Mouse (Mus musculus) left cerebral cortex, adult 9 months (tissue): ENCODE results near the gene Sgo1.
A peak's percentile ranks its signal among the peaks of the same experiment; 100 is the strongest.
"Not testable (repeated sequence)": the region's sequence is repeated elsewhere in the genome, so short reads cannot be mapped to it uniquely, and the experiment has no call there.

Experiments
- DNase-seq, 2 experiments: peaks; one replicate each; pipeline ENCODE4 v3.0.0; 2022; ENCODE audit warnings: low spot score in 2 of 2

The Sgo1 gene

DNA sequence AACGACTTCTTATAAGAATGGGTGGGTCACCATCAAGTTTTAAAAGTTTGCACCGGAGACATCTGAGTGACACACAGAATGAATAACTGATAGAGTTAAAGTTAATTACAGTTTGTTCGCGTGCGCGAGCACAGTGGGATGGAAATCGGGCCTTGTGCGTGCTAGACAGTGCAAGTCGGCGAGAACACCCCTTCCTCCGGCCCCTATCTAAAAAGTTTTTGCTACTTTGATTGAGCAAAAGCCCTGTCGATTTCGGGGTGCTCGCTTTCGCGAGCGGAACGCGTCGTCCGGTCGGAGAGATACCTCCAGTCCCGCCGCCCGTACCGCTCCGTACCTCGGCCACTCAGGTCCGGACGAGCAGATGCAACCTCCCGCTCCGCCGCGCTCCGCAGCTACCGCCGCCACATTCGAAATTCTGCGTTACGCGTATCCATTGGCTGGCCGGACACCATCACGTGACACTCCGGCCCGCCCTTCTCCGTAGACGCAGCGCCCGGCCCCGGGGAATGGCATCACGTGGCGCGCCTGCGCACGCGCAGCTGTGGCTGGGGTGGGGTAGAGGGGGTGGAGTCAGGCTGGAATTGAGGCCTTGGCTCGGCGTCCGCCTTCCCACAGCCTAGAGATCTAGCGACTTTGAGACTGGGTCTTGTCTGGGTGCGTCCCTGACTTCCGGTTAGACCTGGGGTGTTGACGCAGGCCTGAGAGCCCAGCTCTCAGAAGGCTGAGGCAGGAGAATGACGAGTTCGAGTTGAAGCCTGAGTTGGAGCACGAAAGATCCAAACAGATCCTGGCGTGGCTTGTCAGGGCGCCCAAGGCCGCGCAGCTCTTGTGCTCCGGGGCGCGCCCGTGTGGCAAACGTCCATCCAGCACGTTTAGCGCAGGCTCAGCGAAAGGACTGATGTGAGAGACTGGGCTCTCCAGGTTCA, at the start of gene Sgo1:
Gene Sgo1, minus strand, starts transcription at position 457 of the 926 bp plus-strand sequence.
- DNase-seq = peak; percentile 85 to 96

DNA sequence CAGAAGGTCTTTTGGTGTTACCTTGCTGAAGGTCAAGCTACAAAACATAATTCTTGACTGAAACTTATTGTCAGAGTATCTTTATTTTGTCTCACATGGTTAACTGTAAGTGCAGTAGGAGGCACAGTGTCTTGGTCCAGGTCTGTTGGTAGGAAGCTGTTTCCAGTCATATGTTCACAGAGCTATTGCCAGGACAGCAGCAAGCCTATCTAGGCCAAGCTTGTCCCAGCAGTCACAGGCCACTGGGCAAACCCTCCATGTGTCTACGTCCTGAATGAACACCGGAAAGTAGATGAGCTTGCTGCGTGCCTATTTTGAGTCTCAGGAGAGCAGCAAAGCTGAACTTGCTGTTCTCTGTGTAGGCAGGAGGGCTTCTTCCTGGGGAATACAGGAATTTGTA, 29.8 kb upstream of the Sgo1 start:
- not testable (repeated sequence) for DNase-seq

DNA sequence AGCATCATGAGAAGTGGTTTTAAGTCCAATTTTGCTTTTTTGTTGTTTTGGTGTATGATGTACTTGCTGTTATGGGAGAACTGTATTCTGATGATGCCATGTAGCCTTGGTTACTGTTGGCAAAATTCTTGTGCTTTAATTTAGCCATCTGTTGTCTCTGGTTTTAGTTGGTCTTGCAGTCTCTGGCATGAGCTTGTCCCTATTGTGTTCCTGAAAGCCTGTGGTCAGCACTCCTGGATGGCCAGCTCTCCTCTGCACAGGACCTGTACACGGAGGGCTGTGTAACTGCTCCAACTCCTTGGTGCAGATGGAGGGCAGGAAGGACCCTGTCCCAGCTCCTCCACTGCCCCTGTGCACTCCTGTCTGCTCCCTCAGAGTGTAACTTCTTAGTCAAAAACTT, 29.3 kb upstream of the Sgo1 start:
- DNase-seq = no peak

DNA sequence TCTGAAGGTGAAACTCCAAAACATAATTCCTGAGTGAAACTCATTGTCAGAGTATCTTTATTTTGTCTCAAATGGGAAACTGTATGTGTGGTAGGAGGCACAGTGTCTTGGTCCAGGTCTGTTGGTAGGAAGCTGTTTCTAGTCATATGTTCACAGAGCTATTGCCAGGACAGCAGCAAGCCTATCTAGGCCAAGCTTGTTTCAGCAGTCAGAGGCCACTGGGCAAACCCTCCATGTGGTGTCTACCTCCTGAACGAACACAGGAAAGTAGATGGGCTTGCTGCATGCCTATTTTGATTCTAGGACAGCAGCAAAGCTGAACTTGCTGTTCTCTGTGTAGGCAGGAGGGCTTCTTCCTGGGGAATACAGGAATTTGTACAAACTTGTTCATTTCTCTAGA, 26.0 kb upstream of the Sgo1 start:
- not testable (repeated sequence) for DNase-seq

DNA sequence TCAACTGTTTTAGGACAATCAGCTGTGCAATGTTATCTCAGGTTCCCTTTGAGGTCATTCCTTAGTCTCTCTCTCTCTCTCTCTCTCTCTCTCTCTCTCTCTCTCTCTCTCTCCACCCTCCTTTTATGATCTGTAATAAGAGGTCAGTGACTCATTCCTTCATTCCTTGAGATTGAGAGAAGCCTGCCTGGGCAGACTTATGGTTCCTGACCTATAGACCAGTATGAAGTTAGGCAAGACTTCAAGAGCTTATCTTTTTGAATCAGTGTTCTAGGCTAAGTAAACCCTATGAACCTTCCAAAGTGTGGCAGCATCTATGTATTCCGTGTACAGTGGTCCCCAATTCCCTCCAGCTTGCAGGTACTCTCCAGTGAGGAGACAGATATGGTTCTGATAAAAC, 25.3 kb upstream of the Sgo1 start:
- DNase-seq = no peak

DNA sequence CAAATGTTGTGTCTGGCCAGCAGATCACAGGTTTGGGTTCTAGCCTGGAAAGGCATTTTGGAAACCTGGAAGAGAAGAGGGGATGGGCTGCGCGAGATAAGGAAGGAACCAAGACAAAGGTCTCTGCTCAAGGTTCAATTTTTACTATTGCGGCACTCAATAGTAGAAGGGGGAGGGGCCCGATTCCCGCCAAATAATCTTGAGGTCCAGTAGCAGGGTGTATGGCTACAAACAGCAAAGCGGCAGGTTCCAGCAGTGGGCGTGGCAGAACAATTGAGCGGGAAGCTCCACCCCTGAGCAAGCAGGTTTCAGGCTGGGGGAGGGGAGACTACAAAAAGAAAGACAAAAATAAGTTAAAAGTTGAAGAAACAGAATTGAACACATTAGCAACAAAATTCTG, 8.4 kb upstream of the Sgo1 start:
- not testable (repeated sequence) for DNase-seq

DNA sequence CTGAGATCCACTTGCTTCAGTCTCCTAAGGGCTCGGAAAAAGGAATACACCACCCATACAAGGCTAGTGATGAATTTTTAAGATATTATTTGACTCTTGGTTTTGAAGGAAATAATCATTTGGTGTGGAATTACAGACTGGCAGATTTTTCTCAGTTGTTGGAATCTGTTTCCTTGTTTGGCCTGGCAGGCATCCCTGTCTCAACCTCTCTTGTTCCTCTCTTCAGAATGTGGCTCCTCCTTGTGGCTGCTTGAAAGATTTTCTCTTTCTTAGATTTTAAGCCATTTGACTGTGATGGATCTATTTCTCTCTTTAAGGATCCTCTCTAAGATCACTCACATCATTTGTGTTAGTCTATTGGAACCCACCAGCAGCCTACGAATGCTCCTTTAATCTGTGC, 4.9 kb upstream of the Sgo1 start:
- peak in 1 of 2 experiments; percentile 10 for DNase-seq

DNA sequence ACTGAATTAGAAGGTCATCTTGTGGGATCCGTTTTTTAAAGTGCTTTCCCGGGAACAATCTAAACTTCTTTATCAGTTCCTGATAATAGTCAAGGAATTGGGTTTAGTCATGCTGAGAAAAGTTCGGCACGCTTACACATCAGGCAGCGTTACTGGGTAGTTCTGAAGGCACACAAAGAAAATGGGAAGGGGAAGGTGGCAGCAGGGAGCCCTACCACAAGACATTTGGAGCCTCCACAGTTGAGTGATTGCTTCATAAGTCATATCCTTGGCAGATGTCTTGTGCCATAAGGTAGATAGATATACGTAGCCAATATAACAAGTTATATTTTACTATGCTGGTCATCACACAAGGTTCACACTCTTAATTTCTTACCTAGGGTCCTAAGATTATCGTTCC, 813 bp upstream of the Sgo1 start:
- no peak for DNase-seq

DNA sequence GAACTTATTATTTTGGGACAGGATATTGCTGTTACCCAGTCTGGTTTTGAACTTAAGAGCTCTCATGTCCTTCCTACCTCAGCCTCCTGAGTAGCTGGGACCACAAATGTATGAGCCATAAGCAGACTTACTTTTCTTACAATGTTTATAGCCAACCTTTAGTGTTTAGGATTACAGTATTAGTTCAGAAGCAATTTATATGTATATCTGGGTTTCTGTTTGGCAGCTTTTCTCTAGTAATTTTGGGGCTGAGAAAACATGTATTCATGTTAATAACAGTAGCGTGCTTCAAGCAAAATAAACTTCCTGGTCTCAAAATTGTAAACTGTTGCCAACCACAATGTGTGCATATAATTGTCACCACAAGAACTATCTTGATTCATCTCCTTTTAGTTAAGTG, 812 bp downstream of the Sgo1 start:
- no peak for DNase-seq

DNA sequence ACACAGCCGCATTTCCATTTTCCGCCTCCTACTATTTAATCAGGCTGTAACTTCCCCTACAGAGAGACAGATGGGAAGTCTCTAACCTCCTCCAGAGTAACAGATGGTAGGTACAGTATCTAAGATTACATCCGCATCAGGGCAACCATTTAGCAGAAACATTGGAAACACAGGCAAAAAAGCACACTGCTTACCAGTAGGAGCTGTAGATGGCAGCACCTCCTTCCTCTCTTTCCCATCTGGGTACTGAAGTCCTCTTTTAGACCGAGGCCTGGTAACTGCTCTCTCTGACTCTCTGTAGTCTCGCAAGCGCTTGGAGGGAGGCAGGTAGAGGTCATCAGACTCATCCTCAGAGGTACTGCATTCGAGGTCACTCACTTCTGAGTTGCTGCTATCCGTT, 10.4 kb downstream of the Sgo1 start:
- peak; percentile 36 to 74 for DNase-seq

DNA sequence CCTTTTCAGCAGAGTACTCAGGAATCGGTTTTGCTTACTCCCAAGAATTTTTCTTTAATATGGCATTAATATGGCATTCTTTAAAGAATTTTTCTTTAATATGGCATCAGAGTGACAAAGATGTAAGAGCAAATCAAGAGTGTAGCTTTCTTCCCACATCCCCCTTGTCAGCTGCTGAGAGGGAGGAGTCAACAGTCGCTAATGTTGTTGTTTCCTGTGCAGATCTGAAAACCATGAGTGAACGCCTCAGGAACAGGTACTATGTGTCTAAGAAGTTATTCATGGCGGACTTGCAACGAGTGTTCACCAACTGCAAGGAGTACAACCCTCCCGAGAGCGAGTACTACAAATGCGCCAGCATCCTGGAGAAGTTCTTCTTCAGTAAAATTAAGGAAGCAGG, 18.7 kb downstream of the Sgo1 start:
- no peak for DNase-seq

DNA sequence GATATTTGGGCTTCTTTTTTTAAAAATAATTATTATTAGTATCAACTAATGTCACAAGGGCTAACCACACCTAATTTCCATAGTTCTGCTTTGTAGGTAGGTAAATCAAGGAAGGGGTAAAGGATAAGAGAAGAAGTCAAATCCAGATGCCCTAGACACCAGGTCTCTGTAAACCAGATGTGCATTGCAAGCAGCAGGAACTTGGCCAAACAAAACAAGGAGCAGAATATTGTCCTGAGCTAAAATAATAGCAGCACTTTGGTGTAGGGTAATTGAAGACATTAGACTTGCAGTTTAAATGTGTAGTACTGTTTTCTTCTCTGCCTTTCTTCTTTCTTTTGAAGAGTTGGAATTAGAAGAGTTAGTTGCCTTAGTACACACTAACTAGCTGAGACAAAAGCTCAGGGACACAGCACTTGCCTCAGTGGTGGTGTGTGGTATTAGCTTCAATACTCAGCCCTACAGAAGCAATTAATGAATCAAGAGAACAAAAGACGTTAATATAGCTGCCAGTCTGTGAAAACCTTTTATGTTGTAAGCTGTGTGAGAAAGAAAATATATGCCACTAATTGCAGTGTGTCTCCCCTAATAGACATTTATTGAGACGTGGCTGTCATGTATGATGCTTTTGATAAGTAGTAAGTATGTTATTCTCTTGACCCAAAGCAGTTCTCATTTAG, 24.3 kb downstream of the Sgo1 start:
- no peak for DNase-seq

DNA sequence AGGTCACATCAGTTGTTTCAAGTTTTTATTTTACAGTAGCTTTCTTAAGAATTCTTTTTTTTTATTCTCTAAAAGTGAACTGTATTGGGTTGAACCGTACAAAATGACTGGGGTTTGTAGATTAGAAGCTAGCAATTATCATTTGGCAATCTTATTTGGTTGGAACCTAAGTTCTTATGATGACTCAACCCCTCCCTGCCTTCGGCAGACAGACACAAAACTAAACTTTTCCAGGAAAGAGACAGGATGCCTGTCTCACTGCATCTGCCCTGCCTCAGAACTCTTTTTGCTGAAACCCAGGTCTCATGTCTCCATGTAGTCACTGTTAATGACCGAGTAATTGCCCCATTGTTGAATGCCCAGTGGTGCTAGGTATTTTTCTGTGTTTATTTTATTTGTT, 24.9 kb downstream of the Sgo1 start:
- no peak for DNase-seq

DNA sequence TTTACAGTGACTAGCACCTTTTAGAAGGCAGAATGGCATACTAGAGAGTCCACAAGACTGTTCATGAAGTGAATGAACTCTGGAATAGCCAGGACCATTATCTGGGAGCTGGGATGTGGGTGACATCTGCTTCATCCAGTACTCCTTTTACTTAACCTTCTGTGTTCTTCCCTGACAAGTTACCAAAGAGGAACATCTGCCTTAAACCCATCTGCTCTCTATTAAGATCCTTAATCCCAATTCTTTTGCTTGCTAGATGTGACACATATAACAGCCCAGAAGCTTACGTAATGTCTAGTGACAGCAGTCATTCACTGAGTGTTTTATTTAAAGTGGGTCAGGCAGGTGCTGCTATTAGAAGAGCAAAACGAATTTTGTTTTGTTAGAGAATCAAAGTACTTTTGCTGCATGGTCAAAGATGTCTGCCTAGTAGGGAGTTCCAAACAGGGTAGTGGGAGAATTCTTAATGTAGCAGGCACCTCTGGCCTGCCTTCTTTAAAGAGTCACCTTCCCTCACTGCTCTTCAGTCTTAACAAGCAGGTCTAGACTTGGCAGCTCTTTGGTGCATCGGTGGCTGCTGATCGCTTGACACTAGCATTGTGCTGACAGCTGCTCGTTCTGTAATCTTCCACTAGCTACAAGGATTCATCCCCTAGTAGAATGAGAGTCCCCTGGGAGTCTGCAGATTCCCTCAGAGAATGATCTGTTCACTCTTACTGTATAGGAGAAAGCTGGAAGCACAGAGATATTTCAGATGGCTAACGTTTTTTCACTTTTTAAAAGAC, 27.9 kb downstream of the Sgo1 start:
- no peak for DNase-seq

DNA sequence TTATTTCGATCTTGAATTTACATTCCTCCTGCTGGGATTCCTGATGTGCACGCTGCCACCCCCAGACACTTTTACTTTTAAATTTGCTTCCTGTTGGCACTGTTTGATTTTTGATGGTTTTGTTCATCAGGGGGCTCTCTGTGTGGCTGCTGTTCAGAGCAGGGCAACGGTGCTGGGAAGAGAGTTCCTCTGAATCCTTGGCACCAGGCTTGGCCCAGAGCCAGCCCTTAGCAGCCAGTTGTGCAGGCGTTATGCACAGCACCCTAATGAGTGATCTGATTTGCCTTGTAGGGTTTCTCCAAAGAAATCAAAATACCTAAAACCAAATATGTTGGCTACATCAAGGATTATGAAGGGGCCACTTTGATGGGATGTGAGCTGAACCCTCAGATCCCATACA, 29.4 kb downstream of the Sgo1 start:
- DNase-seq = peak in 1 of 2 experiments; percentile 19

DNA sequence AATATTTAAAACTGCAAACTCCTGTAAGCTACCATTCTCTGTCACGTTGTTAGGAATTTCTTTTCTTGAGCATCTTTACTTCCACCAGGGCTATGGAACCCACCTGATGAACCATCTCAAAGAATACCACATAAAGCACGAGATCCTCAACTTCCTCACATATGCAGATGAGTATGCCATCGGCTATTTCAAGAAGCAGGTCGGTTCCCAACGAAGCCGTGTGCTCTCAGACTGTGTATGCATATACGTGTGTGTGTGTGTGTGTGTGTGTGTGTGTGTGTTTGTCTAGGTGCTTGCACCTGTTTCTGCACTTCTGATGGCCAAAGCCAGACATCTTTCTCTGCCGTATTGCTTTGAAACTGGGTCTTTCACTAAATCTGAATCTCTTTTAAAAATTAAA, 29.9 kb downstream of the Sgo1 start:
- no peak for DNase-seq

DNA sequence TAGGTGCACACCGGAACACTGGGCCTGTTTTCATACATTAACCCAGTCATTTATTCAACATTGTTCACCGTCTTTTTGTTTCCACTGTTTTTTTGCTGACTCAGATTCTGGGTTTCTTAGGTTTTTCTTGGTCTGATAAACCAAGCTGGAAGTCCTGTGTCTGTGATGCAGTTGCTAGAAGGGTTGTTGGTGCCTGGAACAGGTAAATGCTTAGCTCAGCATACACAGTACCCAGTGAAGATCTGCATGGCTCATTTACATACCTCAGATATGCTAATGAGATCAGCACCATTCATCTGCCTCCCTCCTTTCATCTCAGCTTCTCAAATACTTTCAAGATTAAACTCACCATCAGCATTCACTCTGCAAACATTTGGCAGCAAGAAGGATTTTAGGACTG, 30.5 kb downstream of the Sgo1 start:
- no peak for DNase-seq

DNA sequence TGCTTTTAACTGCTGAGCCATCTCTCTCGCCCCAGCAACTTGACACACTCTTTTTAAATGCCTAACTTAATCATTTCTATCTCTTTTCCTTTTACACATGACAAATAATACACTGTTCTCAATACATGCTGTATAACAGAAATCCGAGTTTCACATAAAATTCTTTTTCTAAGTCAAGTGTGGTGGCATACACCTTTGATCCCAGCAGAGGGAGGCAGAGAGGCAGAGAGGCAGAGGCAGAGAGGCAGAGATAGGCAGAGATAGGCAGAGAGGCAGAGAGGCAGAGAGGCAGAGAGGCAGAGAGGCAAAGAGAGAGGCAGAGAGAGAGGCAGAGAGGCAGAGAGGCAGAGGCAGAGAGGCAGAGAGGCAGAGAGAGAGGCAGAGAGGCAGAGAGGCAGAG, 31.7 kb downstream of the Sgo1 start:
- not testable (repeated sequence) for DNase-seq

DNA sequence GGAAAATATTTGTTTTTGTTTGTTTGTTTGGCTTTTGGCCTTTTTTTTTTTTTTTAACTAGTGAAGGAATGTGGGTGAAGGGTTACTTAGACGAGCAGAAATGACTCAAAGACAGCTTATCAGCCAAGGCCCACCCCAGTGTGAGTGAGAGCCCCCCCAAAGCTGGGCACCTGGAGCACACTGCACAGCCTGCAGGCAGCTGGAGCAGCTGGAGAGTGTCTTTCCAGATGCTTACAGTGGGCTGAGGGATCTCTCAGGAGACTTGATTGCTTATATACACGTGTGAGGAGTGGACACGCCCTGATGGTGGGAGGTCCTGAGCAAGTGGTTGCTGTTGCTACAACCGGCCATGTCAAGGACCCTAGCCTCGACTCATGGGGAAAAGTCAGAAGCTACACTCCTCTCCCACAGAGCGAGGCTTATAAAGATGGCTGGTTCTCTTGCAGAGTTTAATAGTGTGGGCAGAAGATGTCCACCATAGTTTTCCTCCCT, 32.7 kb downstream of the Sgo1 start:
- no peak for DNase-seq

DNA sequence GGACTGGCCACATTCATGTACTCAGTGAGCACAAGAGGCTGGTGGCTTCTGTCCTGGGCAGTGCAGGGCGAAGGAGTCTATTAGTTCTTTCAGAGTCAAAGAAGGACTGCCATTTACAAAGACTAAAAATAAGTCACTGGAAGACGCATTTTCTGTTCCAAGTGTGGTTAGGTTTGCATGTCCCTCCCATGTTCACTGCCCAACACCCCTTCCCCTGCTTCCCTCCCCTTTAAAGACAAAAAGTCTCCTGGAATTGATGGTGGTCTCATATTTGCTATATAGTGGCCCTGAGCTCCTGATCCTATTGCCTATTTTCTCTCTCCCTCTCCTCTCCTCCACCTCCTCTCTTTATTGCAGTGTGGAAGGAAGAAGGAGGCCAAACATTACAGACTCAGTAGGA, 33.2 kb downstream of the Sgo1 start:
- DNase-seq = no peak

DNA sequence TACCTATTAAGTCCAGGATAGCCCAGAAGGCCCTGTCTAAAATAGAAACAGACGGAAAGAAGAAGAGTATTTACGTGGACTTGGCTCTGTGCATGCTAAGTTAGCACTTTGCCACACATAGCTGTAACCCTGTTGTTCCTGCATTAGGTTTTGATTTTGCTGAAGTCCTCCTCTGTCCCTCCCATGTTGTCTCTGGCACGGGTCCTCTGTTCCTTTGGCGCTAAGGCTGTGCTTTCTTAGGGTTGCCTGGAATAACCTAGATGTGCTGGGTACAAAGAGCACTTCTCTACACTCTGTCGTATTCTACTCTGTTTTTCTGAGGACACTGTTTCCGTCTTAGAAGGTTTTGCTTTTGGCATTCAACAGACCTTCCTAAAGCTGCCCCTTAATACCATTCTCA, 34.1 kb downstream of the Sgo1 start:
- DNase-seq = no peak

DNA sequence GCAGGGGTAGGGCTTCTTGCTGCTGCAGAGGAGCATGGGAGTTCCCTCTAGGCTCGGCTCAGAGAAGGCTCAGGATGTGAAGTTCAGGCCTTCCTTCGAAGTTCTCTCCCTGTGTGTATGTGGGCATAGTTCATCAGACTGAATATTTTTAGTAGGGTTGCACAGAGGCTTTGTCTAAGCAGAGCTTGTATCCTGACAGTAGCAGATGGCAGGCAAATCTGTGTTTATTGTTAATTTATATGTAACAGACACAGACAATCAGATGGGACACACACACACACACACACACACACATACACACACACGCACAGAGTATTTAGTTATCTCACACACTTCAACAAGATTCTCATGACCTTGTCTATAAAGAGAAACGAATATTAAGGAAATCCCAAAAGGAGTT, 34.5 kb downstream of the Sgo1 start:
- no peak for DNase-seq
